In genomic region chr1:64532067-64532523, GRCm38 (mm10) we compare ENCODE assay signal across 8 mouse cellular contexts. TPM values are rescaled to one million over a fixed set of nuclear protein-coding genes. Genes with fewer than 3 reads are reported as not detected.
DNase-seq lines count a peak whose midpoint lies in the region; ATAC-seq and TF ChIP-seq lines count a peak whose summit lies in the region.

No protein-coding gene starts in this region.

- peaks cover 5% of the 10 kb centered on the region for H3K4me1 ChIP-seq in kidney, embryonic 14.5 days (ENCODE audit: control insufficient read depth, insufficient read depth, low read length)
- H3K4me1 ChIP-seq in bone marrow, adult 2 months (ENCODE audit: control insufficient read depth, insufficient read depth, low read length): peaks cover 2% of the 10 kb centered on the region; the same call in 1 of the 2 replicates
- H3K4me1 ChIP-seq in hindbrain, embryonic 15.5 days (replicated peaks): peaks cover 36% of the 10 kb centered on the region
- peaks cover 51% of the 10 kb centered on the region for H3K4me1 ChIP-seq in megakaryocyte, embryonic 14.5 days

- peak; percentile 73 for ATAC-seq in kidney, embryonic 14.5 days (ENCODE audit: low FRiP score, low TSS enrichment)
- ATAC-seq in hindbrain, embryonic 15.5 days (ENCODE audit: low FRiP score, low read depth): peak; percentile 77

- no peak for TF ChIP-seq CTCF in bone marrow, adult 2 months (IDR thresholded peaks at IDR 0.05; ENCODE audit: control insufficient read depth, insufficient read depth, low read length)

- H3K27ac ChIP-seq in kidney, embryonic 14.5 days (ENCODE audit: low read depth, low read length): peak overlapping the region; percentile 100
- peak overlapping the region; percentile 99 for H3K27ac ChIP-seq in bone marrow, adult 2 months (ENCODE audit: control insufficient read depth, insufficient read depth, low read depth, low read length, poor library complexity)
- H3K27ac ChIP-seq in hindbrain, embryonic 15.5 days (replicated peaks): peak overlapping the region; percentile 99

- H3K4me2 ChIP-seq in kidney, embryonic 14.5 days (replicated peaks; ENCODE audit: low read depth, low read length): peak overlapping the region; percentile 86
- peak overlapping the region; percentile 66 for H3K4me2 ChIP-seq in hindbrain, embryonic 15.5 days

- H3K36me3 ChIP-seq in kidney, embryonic 14.5 days (ENCODE audit: control insufficient read depth, insufficient read depth, low read length): no peaks in the 10 kb centered on the region; the same call in 1 of the 2 replicates
- no peaks in the 10 kb centered on the region; the same call in 1 of the 2 replicates for H3K36me3 ChIP-seq in hindbrain, embryonic 15.5 days
- H3K36me3 ChIP-seq in megakaryocyte, embryonic 14.5 days (replicated peaks; ENCODE audit: low read length): peaks cover 22% of the 10 kb centered on the region

- no peak for DNase-seq in kidney, postnatal 10 days
- DNase-seq in thymus, postnatal 10 days (ENCODE audit: low spot score in 2 of 2): peak; percentile 86 to 91
- DNase-seq in ovary, postnatal 10 days (ENCODE audit: low spot score): no peak
- DNase-seq in right cerebral cortex, adult 2 months (ENCODE audit: low spot score in 2 of 2): no peak

- peak overlapping the region; percentile 91 for H3K4me3 ChIP-seq in kidney, embryonic 14.5 days (ENCODE audit: low read length)
- H3K4me3 ChIP-seq in bone marrow, adult 2 months (replicated peaks; ENCODE audit: control insufficient read depth, low read depth, low read length): peak overlapping the region; percentile 67
- peak overlapping the region; percentile 79 for H3K4me3 ChIP-seq in hindbrain, embryonic 15.5 days
- H3K4me3 ChIP-seq in megakaryocyte, embryonic 14.5 days (replicated peaks): peak overlapping the region; percentile 98

- peak overlapping the region; percentile 96 for H3K9ac ChIP-seq in kidney, embryonic 14.5 days (ENCODE audit: low read depth, low read length)
- peak overlapping the region; percentile 95 for H3K9ac ChIP-seq in hindbrain, embryonic 15.5 days

- TF ChIP-seq POLR2A in bone marrow, adult 2 months (IDR thresholded peaks at IDR 0.05; ENCODE audit: borderline replicate concordance, control insufficient read depth, low read depth, low read length): peak; percentile 37; the same call in 1 of the 2 replicates

- no peaks in the 10 kb centered on the region for H3K27me3 ChIP-seq in kidney, embryonic 14.5 days (ENCODE audit: control insufficient read depth, insufficient read depth, low read length)
- no peaks in the 10 kb centered on the region for H3K27me3 ChIP-seq in hindbrain, embryonic 15.5 days
- no peaks in the 10 kb centered on the region for H3K27me3 ChIP-seq in megakaryocyte, embryonic 14.5 days (replicated peaks)

- H3K9me3 ChIP-seq in kidney, embryonic 14.5 days (ENCODE audit: control insufficient read depth, low read length): 0 out of 2 replicates have a peak, but pooled peaks cover 2% of the 10 kb centered on the region
- no peaks in the 10 kb centered on the region for H3K9me3 ChIP-seq in hindbrain, embryonic 15.5 days
- H3K9me3 ChIP-seq in megakaryocyte, embryonic 14.5 days: no peaks in the 10 kb centered on the region

- WGBS in kidney, embryonic 14.5 days: under 1% methylated on average over 34 of the region's 34 CpGs
- WGBS in bone marrow, adult 2 months: 0% methylated on average over 34 of the region's 34 CpGs
- WGBS in hindbrain, embryonic 15.5 days: under 1% methylated on average over 34 of the region's 34 CpGs

RNA-seq across cellular contexts. Expression of gene Creb1, which starts 0.3 kb away (rescaled TPM):
- 31.4 and 47.9 TPM in 2 replicates for polyA plus RNA-seq in kidney, embryonic 14.5 days (2014; fragmentation: Nextera tagmentation; extraction: Ambion mirVana)
- 14.1 and 15.9 TPM in 2 replicates for polyA plus RNA-seq in bone marrow, adult 2 months (2011; ENCODE audit: insufficient read depth, insufficient read length, low replicate concordance, missing spikeins)
- 28.7 and 32.9 TPM in 2 replicates for polyA plus RNA-seq in hindbrain, embryonic 15.5 days (2015; fragmentation: Nextera tagmentation; extraction: Ambion mirVana)
- polyA plus RNA-seq in megakaryocyte, embryonic 14.5 days (2012; ENCODE audit: insufficient read depth, low replicate concordance): 1.7 and 2.1 TPM in 2 replicates

Comparison
In these comparisons a context has a peak if more than half of its experiments do, and no peak if none do; other contexts are left out.
1. DNase-seq: peak in thymus, postnatal 10 days (2 of 2); none in kidney, postnatal 10 days (single experiment), ovary, postnatal 10 days (single experiment) and right cerebral cortex, adult 2 months (0 of 2).
2. Peak in every context shown above with its lines, with median percentiles within 50 percentile points of each other: H3K27ac ChIP-seq and H3K4me3 ChIP-seq.